Mouse (Mus musculus): ENCODE results near the gene Tmem51.

DNA sequence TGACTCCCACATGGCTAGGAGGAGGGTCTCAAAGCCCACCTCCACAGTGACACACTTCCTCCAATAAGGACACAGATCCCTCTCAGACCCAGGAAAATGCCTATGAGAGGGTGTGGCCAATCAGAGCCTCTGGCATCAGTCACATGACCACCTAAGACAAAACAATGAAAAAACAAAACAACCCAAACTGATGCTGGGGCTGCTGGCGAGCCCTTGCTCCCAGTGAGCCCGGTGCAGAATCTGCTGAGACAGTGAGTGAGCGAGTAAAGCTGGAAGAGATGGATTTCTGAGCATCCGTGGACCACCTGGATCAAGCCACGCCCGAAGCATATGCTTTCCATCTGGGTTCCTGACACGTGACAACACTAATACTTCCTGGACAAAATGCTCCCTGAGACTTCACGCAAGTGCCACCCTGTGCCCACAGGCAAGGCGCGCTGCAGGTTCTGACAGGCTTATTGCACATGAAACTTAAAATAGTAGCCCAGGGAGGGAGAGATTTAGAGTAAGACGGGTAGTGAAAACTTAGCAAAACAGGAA is 85.8 kb downstream of the Tmem51 start:
- TF ChIP-seq FLI1 (IDR thresholded peaks at IDR 0.05; ENCODE audit: low read length) (no peak), GATA1 (IDR thresholded peaks at IDR 0.05; ENCODE audit: borderline replicate concordance, low read length) (no peak)
